Mouse (Mus musculus): Measurements from ENCODE around the gene Zfr.
A peak's percentile ranks its signal among the peaks of the same experiment; 100 is the strongest.
"Not testable (repeated sequence)": the region's sequence is repeated elsewhere in the genome, so short reads cannot be mapped to it uniquely, and the experiment has no call there.

Gene Zfr

GRCm38 (mm10) chr15:12195966-12196365, 78.3 kb downstream of the Zfr start:
- no peak for DNase-seq

DNA sequence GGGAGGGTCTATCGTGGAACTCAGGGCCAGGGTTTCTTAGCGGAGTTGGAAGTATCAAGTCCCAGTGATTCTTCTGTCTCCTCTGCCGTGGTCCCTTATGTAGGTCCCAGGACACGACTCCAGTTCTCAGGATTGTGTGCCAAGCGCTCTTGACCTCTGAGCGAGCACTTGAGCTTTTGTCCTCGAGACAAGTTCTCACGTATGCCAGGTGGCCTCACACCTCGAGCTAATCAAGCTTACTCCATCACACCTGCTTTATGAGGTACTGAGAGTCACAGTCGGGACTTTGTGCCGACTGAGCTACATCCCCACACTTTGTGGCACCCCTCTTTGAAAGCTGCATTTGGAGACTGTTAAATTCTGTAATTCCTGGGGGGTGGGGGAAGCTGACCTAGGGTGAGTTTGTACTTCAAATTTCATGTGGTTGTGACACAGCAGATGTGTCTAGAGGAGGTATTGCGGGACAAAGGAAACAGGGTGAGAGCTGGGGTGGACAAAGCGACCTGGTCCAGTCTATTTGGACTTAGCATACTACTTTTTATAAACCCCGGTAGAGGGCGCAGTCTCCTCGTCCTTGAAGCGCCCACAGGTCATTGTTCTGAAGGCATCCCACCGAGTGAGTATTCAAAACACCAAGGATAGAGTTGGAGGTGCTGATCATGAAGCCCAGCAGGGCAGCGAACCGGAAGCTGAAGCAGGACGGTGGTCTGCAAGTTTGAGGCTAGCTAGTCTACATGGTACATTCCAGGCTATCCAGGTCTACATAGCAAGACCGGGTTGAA, 79.0 kb downstream of the Zfr start:
- DNase-seq = peak; percentile 77 to 81

DNA sequence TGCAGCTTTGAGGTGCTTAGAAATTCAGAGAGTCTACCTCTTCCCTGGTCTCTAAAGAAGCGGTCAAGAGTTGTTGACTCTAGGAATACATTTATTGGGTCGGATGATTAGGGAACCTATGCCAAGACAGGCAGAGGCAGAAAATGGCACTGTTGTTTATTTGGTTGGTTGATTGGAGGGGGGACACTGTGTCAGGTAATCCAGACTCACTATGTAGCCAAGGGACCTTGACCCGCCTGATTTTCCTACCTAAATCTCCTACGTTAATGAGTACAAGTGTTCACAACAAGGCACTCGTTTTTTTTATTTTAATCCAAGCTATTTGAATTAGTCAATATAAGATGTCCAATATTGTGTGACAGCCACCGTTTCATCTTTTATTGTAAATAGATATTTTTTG, 79.7 kb downstream of the Zfr start:
- no peak for DNase-seq

GRCm38 (mm10) chr15:12200021-12200420, 82.4 kb downstream of the Zfr start:
- no peak for DNase-seq

DNA sequence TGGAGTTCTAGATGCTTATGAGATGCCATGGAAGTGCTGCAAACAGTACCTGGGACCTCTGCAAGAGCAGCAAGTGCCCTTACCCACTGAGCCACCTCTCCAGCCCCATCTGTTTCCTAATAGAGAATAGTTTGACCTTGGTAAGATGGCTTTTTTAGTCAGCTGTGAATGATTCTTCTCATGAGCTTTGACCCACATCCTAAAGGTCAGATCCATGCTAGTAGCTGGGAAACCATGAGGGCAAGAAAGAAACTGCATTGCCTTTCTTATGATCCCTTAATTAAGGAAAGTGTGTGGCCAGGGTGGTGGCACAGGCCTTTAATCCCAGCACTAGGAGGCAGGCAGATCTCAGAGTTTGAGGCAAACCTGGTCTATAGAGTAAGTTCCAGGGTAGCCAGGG, 84.2 kb downstream of the Zfr start:
- no peak for DNase-seq

DNA sequence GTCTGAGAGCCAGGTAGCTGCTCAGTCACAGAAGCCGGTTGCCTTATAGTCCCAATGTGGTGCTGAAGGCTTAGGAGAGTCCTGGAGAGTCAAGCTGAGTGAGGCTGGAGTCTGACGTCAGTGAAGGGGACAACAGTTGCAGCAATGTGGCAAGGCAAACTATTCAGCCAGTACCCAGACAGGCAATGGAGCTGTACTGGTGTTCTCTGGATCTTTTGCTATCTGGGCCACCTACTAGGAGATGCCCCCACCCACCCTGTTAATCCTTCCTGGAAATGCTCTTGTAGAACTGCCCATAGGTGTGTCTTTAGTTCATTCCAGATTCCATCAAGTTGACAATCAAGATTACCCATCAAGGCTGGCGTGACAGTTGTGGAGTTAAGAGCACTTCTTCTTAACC, 84.8 kb downstream of the Zfr start:
- no peak for DNase-seq

- DNase-seq = not testable (repeated sequence)
These were observed 85.4 kb downstream of the Zfr start for GRCm38 (mm10) chr15:12203008-12203407.

DNA sequence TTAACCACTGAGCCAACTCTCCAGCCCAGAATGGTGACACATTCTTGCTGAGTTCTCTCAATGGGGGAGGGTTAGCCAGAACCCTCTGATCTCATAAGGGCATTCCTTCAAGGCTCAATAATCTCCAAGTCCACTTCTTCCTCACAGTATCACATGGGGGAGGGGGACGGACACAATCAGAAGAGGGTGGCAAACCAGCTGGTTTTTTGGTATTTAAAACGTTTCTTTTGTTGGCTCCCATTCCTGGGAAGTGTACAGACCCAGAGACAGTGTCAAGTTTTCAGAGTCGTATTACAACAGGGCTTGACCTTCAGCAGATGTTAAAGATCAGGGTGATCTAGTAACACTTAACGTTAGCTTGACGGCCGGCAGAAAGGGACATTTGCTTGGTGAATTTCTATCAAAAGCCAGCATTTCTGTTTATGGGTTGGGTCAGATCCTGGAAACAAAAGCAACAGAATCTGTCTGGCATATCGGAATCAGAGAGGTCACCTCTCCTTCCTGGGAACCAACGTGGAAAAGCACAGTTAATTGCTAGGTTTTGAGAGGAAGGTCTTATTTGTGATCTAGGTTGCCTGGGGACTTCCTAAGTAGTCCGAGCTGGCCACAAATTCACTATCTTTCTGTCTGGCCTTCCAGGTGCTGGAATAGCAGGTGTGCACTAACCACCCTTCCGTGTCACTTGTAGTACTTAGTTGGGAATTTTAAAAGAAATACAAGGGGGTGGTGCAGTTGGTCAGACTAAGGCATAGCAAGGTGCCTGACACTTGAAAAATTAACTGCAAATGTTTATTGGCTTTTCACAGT, 86.1 kb downstream of the Zfr start:
- DNase-seq = no peak

DNA sequence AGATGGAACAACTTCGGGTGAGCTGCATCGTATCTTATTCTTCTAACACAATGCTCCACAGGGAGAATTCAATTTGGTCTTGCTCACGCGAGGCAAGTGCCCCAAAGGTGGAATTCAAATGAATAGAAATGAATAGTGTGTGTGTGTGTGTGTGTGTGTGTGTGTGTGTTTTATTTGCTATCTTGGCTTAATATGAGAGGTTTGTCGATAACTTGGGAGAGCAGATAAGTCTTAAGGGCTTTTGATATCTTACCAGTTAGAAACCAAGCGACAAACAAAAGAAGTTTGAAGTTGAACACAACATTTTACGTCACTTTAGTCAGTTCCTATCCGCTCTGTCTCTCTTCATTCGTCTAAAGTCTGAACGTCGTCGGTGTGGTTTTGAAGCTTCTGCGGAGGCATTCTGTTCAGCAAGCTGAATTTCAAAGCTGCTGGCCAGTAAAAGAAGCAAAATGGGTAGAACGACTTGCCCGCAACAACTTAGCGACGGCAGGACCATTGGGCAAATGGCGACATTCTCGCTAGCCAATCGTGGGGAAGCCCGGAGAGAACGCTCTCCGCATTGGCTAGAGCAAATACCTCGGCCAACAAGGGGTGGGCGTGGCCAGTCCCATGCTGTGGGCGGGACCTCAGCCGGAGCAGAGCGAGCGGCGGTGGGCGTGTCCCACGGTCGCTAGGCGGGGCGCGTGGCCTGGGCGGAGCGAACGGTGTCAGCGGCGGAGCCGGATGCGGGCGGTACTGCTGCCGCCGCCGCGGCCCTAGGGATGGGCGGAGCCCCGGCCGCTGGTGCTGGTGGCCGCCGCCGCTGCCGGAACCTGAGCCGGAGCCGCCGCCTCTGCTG, 86.9 kb downstream of the Zfr start, which contains the start of gene Mtmr12:
Mtmr12 (plus strand) TSS at position 710 of the 841 bp plus-strand sequence.
- peak; percentile 100 for DNase-seq

GRCm38 (mm10) chr15:12205160-12205901, 87.7 kb downstream of the Zfr start:
- DNase-seq = peak in 1 of 2 experiments; percentile 36

DNA sequence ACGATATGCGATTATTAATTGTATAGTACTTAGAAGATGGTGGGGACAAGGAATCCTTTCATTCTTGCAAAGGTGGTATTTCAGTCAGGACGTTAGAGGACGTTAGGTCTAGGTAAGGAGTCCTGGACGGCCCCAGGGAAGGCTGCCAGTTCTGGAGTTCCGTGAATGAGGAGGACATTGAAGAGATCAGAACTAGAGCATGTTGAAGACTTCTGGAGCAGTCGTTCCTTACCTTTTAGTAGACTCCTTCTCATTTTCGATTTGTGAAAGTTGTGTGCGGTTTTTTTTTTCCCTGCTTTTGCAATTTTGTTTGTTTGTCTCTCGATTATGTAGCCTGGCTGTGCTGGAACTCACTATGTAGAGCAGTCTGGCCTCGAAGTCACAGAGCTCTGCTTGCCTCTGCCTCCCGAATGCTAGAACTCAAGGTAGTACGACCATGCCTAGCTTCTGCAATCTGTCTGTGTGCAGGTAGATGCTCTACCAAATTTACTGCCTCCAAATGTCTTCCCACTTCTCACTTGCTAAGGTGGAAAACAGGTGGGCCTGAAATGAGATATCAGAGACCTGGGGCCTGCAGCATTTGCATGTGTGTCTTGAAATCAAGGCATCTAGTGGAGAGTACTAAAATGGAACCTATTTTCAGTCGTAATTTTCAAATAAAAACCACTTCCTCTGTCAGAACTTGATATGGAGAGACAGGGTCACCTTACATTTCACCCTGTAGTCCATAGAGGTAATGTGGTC, 88.4 kb downstream of the Zfr start:
- DNase-seq = peak in 1 of 2 experiments; percentile 15

DNA sequence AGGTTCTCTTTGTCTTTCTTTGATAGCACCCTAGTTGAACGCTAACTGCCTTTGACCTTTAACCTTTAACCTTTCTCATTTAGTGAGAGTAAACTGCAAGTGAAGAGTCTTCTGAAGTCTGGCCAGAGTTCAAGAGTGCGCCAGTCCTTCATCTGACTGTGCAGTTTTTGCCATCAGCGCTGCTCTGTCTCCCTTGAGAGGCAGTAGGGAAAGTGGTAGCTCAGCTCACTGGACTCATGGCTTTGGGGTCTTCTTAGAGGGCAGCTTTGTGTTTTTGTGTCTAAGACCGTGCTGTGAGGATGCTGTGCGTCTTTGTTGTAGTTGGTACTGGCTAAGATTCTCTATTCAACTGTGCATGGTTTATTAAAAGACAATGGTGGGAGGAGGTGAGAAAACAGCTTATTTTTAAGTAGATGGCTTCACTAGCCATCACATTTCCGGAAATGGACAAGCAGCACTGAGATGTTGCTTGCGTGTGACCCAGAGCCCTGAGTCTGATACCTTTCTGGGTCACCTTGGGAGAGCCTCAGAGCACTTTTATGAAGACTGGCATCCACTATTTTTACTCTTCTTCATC, 89.1 kb downstream of the Zfr start:
- DNase-seq = no peak

GRCm38 (mm10) chr15:12207556-12208090, 90.0 kb downstream of the Zfr start:
- no peak for DNase-seq

DNA sequence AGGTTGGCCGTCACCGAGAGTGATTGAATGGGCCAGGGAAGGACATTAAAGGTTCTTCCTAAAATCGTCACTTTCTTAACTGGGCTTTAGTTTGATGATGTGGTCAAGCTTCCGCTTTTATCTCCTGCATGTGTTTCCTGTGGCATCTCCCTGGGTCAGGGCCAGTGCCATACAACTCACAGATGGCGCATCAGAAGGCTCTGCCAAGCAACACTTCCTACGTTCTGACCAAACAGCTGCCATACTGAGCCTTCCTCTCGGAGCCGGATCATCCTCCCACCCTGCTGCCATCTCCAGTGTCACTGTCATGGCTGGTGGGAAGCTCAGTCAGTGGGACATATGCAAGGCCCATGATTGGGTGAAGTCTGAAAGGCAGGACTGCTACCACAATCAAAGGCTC, 93.9 kb downstream of the Zfr start:
- DNase-seq = peak; percentile 40 to 41

DNA sequence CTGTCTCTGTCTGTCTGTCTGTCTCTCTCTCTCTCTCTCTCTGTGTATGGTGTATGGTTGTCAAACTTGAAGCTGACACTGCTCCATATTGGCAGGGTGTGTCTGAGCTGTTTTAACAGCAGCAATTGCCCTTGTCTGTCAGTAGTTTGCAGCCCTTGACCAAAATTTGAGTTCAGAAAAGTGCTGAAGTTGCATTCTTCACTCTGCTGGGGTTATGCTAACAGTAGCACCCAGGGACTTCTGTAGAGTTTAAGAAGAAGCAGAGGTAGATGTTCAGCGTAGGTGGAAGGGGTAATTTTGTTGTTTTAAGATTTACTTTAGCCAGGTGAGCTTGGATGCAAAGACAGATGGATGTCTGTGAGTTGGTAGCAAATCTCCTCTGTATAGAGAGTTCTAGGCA, 94.6 kb downstream of the Zfr start:
- DNase-seq = no peak

DNA sequence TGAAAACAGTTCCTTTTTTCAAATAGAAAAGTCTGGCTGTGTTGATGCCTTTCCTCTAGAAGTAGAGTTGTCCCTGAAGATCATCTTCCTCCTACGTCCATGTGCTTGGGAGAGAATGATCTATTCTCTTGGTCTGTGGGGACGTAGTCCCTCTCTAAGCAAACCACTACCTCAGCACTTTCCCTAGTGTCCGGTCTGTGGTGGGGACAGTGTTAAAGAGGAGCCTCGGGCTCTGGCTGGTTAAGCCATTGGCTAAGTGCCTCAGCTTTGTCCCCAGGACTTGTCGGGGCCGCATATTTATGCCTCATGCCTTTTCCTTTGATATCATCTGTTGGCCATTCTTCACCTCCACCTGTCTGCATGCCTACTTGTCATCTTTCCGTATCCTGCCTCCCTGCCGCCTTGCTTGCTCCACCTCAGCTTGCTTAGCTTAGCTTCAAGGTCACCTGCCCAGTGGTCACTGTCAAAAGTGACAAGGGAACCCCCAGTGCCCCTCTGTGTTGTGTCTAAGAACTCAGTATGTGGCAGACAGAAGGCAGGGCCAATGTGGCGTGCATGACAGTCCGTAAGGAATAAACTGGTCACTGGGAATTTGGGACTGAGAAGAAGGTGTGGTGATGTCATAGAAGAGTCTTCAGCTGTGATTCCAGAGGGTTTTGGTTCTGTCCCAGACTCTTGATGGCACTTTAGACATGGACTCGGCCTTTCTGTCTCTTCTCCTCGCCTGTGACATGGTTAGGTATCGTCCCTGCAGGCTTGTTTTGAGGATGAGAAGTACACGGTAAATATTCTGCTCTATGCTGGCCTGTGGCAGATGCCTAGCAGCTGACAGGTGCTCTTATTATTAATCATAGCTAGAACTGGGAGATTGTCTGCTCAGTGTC, 97.1 kb downstream of the Zfr start:
- DNase-seq = no peak

DNA sequence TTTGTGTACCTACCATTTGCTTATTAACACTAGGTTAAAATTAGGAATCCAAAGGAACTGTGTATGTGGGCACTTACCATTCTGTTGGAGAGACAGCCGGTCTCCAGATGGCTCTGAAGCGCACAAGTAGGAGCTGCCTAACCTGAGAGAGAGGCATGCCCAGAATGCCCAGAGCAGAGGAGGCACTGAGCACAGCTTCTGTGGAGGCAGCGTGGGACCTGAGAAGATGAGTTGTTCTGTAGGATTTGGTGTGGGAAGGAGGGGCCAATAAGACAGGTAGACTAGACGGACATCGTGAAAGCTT, 97.7 kb downstream of the Zfr start:
- no peak for DNase-seq

GRCm38 (mm10) chr15:12216119-12216518, 98.5 kb downstream of the Zfr start:
- DNase-seq = no peak

GRCm38 (mm10) chr15:12216798-12217197, 99.2 kb downstream of the Zfr start:
- no peak for DNase-seq

DNA sequence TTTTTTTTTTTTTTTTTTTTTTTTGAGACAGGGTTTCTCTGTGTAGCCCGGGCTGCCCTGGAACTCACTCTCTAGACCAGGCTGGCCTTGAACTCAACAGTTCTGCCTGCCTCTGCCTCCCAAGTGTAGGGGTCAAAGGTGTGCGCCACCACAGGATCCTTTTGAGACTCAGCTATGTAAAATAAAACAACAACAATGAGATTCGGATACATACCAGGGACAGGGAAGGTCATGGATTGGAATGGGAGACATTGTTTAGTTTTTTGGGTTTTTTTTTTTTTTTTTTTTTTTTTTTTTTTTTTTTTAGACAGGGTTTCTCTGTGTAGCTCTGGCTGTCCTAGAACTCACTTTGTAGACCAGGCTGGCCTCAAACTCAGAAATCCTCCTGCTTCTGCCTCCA, 99.7 kb downstream of the Zfr start:
- DNase-seq = not testable (repeated sequence)
